Mouse (Mus musculus) neural tube, embryonic 15.5 days (tissue): ENCODE results near the gene 1700018G05Rik. TPM values are rescaled to one million over a fixed set of nuclear protein-coding genes. Genes with fewer than 3 reads are reported as not detected.
"Not testable (repeated sequence)": the region's sequence is repeated elsewhere in the genome, so short reads cannot be mapped to it uniquely, and the experiment has no call there.

Experiments
- ATAC-seq: fragments of 200-750 bp; cut with Nextera tagmentation; 2 replicates; pipeline ENCODE4 v1.8.0; 2017; ENCODE audit warnings: mild to moderate bottlenecking, moderate TSS enrichment, moderate library complexity; ENCODE audit not compliant: low FRiP score
- H3K27ac ChIP-seq: fragments of 300-500 bp; sonication (generic); replicated peaks from 2 replicates; pipeline ENCODE4 v1.5.1; 2015; ENCODE audit warnings: mild to moderate bottlenecking, inconsistent platforms
- H3K27me3 ChIP-seq: fragments of 300-500 bp; sonication (generic); replicated peaks from 2 replicates; pipeline ENCODE4 v1.6.1; 2015; ENCODE audit warnings: inconsistent platforms
- H3K36me3 ChIP-seq: fragments of 300-500 bp; sonication (generic); 2 replicates; pipeline ENCODE4 v1.6.1; 2015; ENCODE audit warnings: inconsistent platforms
- H3K4me1 ChIP-seq: fragments of 300-500 bp; sonication (generic); 2 replicates; pipeline ENCODE4 v1.6.1; 2015; ENCODE audit warnings: inconsistent platforms
- H3K4me2 ChIP-seq: fragments of 300-500 bp; sonication (generic); 2 replicates; pipeline ENCODE4 v1.6.1; 2015; ENCODE audit warnings: inconsistent platforms, mild to moderate bottlenecking, moderate library complexity
- H3K4me3 ChIP-seq: fragments of 300-500 bp; sonication (generic); replicated peaks from 2 replicates; pipeline ENCODE4 v1.5.1; 2015; ENCODE audit warnings: mild to moderate bottlenecking, inconsistent platforms
- H3K9ac ChIP-seq: fragments of 300-500 bp; sonication (generic); replicated peaks from 2 replicates; pipeline ENCODE4 v1.6.1; 2015; ENCODE audit warnings: mild to moderate bottlenecking, inconsistent platforms
- H3K9me3 ChIP-seq: fragments of 300-500 bp; sonication (generic); replicated peaks from 2 replicates; pipeline ENCODE4 v1.6.1; 2016; ENCODE audit warnings: inconsistent platforms
- WGBS: fragments of 180-500 bp; shearing (Covaris S2); methylation state at CpG from one replicate; pipeline ENCODE4 v1.1.7; 2015; ENCODE audit warnings: mixed read lengths; 5-methylcytosine and 5-hydroxymethylcytosine counted together
- polyA plus RNA-seq: library from polyadenylated mRNA; unstranded; fragments of >200 nt; fragmentation: Nextera tagmentation; extraction: Ambion mirVana; gene quantifications from 2 replicates; pipeline ENCODE4 v1.2.1, GENCODE M21; 2015

1700018G05Rik gene
- 0.64 TPM in 1 of 2 replicates, not detected in the other for polyA plus RNA-seq

- not testable (repeated sequence) for H3K27ac ChIP-seq, H3K9ac ChIP-seq, ATAC-seq, H3K4me1 ChIP-seq, H3K9me3 ChIP-seq, H3K27me3 ChIP-seq, H3K4me2 ChIP-seq, H3K4me3 ChIP-seq, H3K36me3 ChIP-seq
- 88% methylated on average over 6 of the region's 6 CpGs for WGBS
Measured at GRCm38 (mm10) chrX:102928072-102928471, at the start of gene 1700018G05Rik. Gene 1700018G05Rik (plus strand): TSS chrX:102928372.

- H3K27me3 ChIP-seq, ATAC-seq, H3K9me3 ChIP-seq, H3K27ac ChIP-seq, H3K4me3 ChIP-seq, H3K4me1 ChIP-seq, H3K4me2 ChIP-seq, H3K9ac ChIP-seq, H3K36me3 ChIP-seq: not testable (repeated sequence)
- WGBS = 91% methylated on average over 7 of the region's 9 CpGs
Measured at GRCm38 (mm10) chrX:102908587-102908986, 19.6 kb upstream of the 1700018G05Rik start, which contains the start of the genes Dmrtc1a and 1700011M02Rik. Gene Dmrtc1a (minus strand): TSS chrX:102908687. Gene 1700011M02Rik (plus strand): TSS chrX:102908905.

GRCm38 (mm10) chrX:102914823-102915222, 13.3 kb upstream of the 1700018G05Rik start:
- not testable (repeated sequence) for H3K4me3 ChIP-seq, H3K27me3 ChIP-seq, H3K36me3 ChIP-seq, H3K9ac ChIP-seq, H3K4me1 ChIP-seq, H3K27ac ChIP-seq, H3K4me2 ChIP-seq, ATAC-seq, H3K9me3 ChIP-seq
- WGBS = 89% methylated on average over 1 of the region's 1 CpGs

GRCm38 (mm10) chrX:102926707-102927106, 1.5 kb upstream of the 1700018G05Rik start:
- not testable (repeated sequence) for H3K4me1 ChIP-seq, H3K27me3 ChIP-seq, H3K27ac ChIP-seq, H3K9ac ChIP-seq, H3K36me3 ChIP-seq, H3K4me2 ChIP-seq, H3K9me3 ChIP-seq, H3K4me3 ChIP-seq
- WGBS = 48% methylated on average over 4 of the region's 4 CpGs
- ATAC-seq = peak; percentile 57; the same call in 1 of the 2 replicates

GRCm38 (mm10) chrX:102932992-102933570, 4.9 kb downstream of the 1700018G05Rik start:
- Histone ChIP-seq H3K27ac (peak overlapping the region; percentile 41; the same call in 1 of the 2 replicates), H3K4me1 (peaks cover 9% of the 10 kb centered on the region; the same call in 1 of the 2 replicates), H3K9ac (peak overlapping the region; percentile 48; the same call in 1 of the 2 replicates), H3K4me3 (peak overlapping the region; percentile 53), H3K27me3 (peaks cover 17% of the 10 kb centered on the region), H3K9me3 (no peaks in the 10 kb centered on the region), H3K4me2 (peak overlapping the region; percentile 68), H3K36me3 (no peaks in the 10 kb centered on the region)
- ATAC-seq = peak; percentile 16; the same call in 1 of the 2 replicates
- WGBS = 49% methylated on average over 12 of the region's 12 CpGs

GRCm38 (mm10) chrX:102933571-102934394, 5.6 kb downstream of the 1700018G05Rik start:
- 19% methylated on average over 47 of the region's 68 CpGs for WGBS
- Histone ChIP-seq H3K4me2 (peak overlapping the region; percentile 68), H3K4me1 (peaks cover 9% of the 10 kb centered on the region; the same call in 1 of the 2 replicates), H3K9me3 (no peaks in the 10 kb centered on the region), H3K27ac (peak overlapping the region; percentile 41; the same call in 1 of the 2 replicates), H3K4me3 (peak overlapping the region; percentile 53), H3K9ac (peak overlapping the region; percentile 48), H3K27me3 (peaks cover 17% of the 10 kb centered on the region), H3K36me3 (no peaks in the 10 kb centered on the region)
- ATAC-seq = peak; percentile 87

- no peaks in the 10 kb centered on the region for H3K9me3 ChIP-seq
- ATAC-seq = peak; percentile 32; the same call in 1 of the 2 replicates
- peak overlapping the region; percentile 68 for H3K4me2 ChIP-seq
- H3K36me3 ChIP-seq = no peaks in the 10 kb centered on the region
- H3K27ac ChIP-seq = no peak overlapping the region
- H3K9ac ChIP-seq = no peak overlapping the region
- H3K4me1 ChIP-seq = peaks cover 9% of the 10 kb centered on the region; the same call in 1 of the 2 replicates
- H3K4me3 ChIP-seq = peak overlapping the region; percentile 53
- H3K27me3 ChIP-seq = peaks cover 17% of the 10 kb centered on the region
- 47% methylated on average over 8 of the region's 8 CpGs for WGBS
Measured at GRCm38 (mm10) chrX:102934395-102934764, 6.2 kb downstream of the 1700018G05Rik start.

- H3K9me3 ChIP-seq = no peaks in the 10 kb centered on the region
- no peak overlapping the region for H3K4me2 ChIP-seq
- H3K27me3 ChIP-seq = peaks cover 17% of the 10 kb centered on the region
- H3K36me3 ChIP-seq = no peaks in the 10 kb centered on the region
- H3K9ac ChIP-seq = no peak overlapping the region
- no peak overlapping the region for H3K27ac ChIP-seq
- 86% methylated on average over 5 of the region's 5 CpGs for WGBS
- ATAC-seq = no peak
- no peak overlapping the region for H3K4me3 ChIP-seq
- peaks cover 9% of the 10 kb centered on the region; the same call in 1 of the 2 replicates for H3K4me1 ChIP-seq
Measured at GRCm38 (mm10) chrX:102936743-102937142, 8.6 kb downstream of the 1700018G05Rik start.

GRCm38 (mm10) chrX:102950136-102950535, 22.0 kb downstream of the 1700018G05Rik start:
- H3K36me3 ChIP-seq, H3K9me3 ChIP-seq, H3K4me3 ChIP-seq, H3K27ac ChIP-seq, ATAC-seq, H3K4me1 ChIP-seq, H3K27me3 ChIP-seq, H3K9ac ChIP-seq, H3K4me2 ChIP-seq: not testable (repeated sequence)
- 93% methylated on average over 11 of the region's 11 CpGs for WGBS

GRCm38 (mm10) chrX:102958917-102959316, 30.7 kb downstream of the 1700018G05Rik start:
- ATAC-seq = peak; percentile 69; the same call in 1 of the 2 replicates
- WGBS = 37% methylated on average over 4 of the region's 4 CpGs
- H3K9me3 ChIP-seq = no peaks in the 10 kb centered on the region

GRCm38 (mm10) chrX:102960581-102960980, 32.4 kb downstream of the 1700018G05Rik start:
- Histone ChIP-seq H3K4me2 (no peak overlapping the region), H3K9ac (no peak overlapping the region), H3K36me3 (no peaks in the 10 kb centered on the region), H3K27ac (no peak overlapping the region), H3K9me3 (no peaks in the 10 kb centered on the region), H3K4me1 (no peaks in the 10 kb centered on the region), H3K4me3 (no peak overlapping the region), H3K27me3 (no peaks in the 10 kb centered on the region; the same call in 1 of the 2 replicates)
- no peak for ATAC-seq
- WGBS = 63% methylated on average over 2 of the region's 2 CpGs

More at GRCm38 (mm10) chrX:102958917-102959316, 30.7 kb downstream of the 1700018G05Rik start:
- Histone ChIP-seq H3K36me3 (no peaks in the 10 kb centered on the region), H3K9ac (no peak overlapping the region), H3K4me2 (no peak overlapping the region), H3K27me3 (peaks cover 6% of the 10 kb centered on the region; the same call in 1 of the 2 replicates), H3K4me3 (no peak overlapping the region), H3K4me1 (no peaks in the 10 kb centered on the region), H3K27ac (no peak overlapping the region)
